Mouse (Mus musculus) frontal cortex, adult (tissue): Measurements from ENCODE around the gene Unc45b.

Experiments used
- ATAC-seq: cut with Nextera tagmentation; 2 replicates; pipeline ENCODE4 v1.9.2; 2017; ENCODE audit warnings: mild to moderate bottlenecking, moderate library complexity, mixed read lengths; ENCODE audit not compliant: low TSS enrichment

Unc45b gene

DNA sequence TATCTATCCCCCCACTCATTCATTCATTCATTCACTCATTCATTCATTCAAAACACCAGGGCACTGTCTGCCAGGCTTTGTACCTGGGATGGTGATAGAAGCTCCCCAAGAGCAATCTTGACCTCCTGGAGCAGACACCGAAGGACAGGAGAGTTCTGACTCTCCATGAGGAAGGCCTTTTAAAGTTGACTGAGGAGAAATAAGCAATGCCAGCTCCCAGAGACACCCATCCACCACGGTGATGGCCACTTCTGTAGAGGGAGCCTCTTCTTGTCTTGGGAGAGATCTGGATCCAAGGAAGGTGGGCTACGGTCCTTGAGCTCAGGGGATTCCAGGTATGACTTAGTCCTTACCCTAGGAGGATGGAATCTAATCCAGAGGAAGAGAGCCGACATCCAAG lies at the start of gene Unc45b:
Unc45b (plus strand) TSS at position 301 of the 400 bp plus-strand sequence.
- ATAC-seq, result no peak

GRCm38 (mm10) chr11:82860759-82861158 lies 49.6 kb upstream of the Unc45b start:
- no peak for ATAC-seq

GRCm38 (mm10) chr11:82861558-82861957 lies 48.8 kb upstream of the Unc45b start:
- no peak for ATAC-seq

GRCm38 (mm10) chr11:82862638-82863037 lies 47.7 kb upstream of the Unc45b start:
- ATAC-seq, result no peak

- no peak for ATAC-seq
Measured at GRCm38 (mm10) chr11:82863059-82863458, 47.3 kb upstream of the Unc45b start.

- no peak for ATAC-seq
Measured at GRCm38 (mm10) chr11:82863488-82863931, 46.8 kb upstream of the Unc45b start.

- ATAC-seq, result no peak
Measured at GRCm38 (mm10) chr11:82865957-82866356, 44.4 kb upstream of the Unc45b start.

GRCm38 (mm10) chr11:82866850-82867564 lies 43.3 kb upstream of the Unc45b start:
- no peak for ATAC-seq

DNA sequence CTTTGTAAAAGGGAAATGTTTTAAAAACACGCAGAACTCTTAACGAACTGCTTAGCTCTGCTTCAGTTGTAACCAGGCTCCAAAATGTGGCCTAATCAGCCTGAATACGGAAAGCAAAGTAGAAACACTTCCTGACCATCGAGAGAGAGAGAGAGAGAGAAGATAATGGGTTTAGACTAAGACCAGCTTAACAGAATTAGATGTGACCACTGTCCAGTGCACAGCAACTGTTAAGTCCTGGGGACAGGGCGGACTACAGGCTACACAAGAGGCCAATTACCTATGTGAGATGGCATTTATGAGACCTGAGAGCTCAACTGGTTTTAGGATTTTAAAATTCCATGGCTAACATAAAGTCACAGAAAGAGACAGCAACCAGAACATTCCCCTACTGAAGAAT lies 42.4 kb upstream of the Unc45b start:
- ATAC-seq, result no peak

DNA sequence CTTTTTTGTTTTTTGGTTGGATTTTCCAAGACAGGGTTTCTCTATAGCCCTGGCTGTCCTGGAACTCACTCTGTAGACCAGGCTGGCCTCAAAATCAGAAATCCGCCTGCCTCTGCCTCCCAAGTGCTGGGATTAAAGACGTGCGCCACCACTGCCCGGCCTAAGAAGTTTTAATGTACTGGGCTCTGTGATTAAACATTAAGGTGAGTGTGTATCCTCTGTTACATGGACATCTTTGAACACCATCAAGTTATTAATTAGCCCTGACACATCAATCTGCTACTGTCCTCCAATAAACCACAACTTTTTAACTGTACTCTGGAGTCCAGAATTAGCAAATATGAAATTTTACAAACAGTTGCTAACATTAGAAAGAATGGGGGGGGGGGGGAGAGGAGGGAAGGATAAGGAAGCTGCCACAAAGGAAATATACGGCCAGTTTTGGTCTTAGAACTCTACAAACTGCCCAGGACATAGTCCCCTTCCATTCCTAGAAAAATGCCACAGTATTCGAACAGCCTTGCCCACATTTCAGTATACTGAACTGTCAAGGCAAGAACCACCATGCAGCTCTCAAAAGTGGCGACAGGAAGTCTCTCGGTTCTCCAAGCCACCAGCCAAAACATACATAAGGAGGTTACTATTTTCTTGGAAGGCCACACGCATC lies 40.7 kb upstream of the Unc45b start:
- ATAC-seq, result peak; percentile 15; the same call in 1 of the 2 replicates

GRCm38 (mm10) chr11:82870173-82871030 lies 39.9 kb upstream of the Unc45b start:
- peak; percentile 51 for ATAC-seq

DNA sequence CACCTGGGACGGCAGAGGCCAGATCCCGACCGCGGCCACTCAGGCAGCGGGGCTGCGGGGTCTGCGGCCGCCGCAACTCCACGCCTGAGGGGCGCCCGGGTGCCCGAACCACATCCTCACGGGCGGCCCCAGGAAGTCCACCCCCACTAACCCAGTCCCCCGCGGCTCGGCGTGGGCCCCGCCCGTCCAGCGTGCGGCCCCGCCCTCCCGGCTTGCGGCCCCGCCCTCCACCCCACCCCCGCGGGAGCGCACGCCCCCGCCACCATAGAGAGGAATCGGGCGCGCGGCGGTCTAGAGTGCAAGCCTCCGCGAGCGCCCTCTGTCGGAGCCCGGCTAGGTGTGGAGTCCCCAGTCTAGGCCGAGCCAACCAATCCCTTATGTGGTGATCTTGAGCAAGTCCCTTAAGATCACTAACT lies 39.3 kb upstream of the Unc45b start, which contains the start of gene Rffl:
Rffl (minus strand) TSS at position 180 of the 416 bp plus-strand sequence.
- peak; percentile 85 for ATAC-seq

DNA sequence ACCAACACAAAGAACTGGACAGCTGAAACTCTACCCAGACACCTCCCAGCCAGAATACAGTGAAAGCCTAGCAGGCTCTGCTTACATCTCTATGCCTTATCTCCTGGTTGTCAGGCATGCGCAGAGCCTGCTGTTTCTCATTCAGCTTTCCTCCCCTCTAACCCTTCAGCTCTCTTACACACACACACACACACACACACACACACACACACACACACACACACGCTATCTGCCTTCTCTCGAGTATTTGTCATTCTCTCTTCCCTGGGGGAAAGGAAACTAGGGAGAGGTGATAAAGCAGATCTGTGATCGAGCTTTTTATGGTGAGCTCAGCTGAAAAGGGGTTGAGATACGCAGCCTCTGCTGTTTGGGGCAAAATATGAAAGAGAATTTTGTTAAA lies 35.4 kb upstream of the Unc45b start:
- ATAC-seq, result no peak

DNA sequence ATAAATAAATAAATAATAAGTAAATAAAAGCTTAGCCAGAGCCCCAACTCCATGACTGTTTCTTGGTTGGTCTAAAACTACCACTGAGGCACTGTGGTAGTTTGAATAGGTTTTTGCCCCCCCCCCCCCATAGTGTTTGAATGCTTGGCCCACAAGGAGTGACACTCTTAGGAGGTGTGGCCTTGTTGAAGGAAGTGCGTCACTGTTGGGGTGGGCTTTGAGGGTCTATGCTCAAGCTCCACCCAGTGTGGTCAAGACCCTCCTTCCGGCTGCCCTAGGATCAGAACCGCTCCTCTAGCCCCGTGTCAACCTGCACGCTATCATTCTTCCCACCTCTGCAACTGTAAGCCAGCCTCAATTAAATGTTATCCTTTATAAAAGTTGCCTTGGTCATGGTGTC lies 34.7 kb upstream of the Unc45b start:
- no peak for ATAC-seq

DNA sequence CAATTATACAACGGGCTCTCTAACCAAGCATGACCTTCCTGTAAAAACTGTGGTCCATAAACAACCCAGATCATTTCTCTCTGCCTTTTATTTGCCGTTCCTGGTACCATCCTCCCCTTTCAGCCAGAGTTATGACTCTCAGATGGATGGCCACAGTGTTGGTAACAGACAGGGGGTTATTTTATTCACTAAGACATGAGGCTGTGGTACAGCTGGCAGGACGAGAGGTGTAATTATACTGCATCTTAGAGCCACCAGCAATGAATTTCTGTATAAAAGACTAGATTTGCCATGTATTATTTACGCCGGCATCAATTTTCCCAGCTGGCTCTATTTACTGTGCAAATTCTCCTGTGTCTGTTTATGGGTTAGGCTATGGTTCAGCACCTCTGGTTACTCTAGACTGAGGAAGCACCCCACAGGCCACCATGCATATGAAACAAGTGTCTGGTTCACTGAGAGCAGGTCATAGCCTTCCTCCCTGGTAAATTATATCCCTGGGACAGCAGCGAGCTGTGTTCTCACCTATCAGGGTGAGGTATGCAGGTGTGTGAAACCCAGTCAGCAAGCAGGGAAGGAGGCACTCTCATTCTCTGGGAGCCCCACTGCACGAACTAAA lies 32.5 kb upstream of the Unc45b start:
- ATAC-seq, result no peak

GRCm38 (mm10) chr11:82883180-82883579 lies 27.2 kb upstream of the Unc45b start:
- ATAC-seq, result peak; percentile 34; the same call in 1 of the 2 replicates

DNA sequence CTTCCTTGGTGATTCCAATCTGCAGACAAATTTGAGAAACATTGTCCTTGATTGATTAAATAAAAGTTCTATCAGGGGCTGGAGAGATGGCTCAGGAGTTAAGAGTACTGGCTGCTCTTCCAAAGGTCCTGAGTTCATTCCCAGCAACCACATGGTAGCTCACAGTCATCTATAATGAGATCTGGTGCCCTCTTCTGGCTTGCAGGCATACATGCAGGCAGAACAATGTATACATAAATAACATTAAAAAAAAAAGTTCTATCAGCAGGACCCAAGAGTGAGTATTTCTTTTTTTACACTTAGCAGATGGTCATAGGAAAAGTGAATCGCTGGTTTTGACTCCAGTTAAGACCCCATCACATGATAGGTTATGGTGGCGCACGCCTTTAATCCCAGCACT lies 23.8 kb upstream of the Unc45b start:
- no peak for ATAC-seq

GRCm38 (mm10) chr11:82888491-82888946 lies 21.8 kb upstream of the Unc45b start:
- no peak for ATAC-seq

DNA sequence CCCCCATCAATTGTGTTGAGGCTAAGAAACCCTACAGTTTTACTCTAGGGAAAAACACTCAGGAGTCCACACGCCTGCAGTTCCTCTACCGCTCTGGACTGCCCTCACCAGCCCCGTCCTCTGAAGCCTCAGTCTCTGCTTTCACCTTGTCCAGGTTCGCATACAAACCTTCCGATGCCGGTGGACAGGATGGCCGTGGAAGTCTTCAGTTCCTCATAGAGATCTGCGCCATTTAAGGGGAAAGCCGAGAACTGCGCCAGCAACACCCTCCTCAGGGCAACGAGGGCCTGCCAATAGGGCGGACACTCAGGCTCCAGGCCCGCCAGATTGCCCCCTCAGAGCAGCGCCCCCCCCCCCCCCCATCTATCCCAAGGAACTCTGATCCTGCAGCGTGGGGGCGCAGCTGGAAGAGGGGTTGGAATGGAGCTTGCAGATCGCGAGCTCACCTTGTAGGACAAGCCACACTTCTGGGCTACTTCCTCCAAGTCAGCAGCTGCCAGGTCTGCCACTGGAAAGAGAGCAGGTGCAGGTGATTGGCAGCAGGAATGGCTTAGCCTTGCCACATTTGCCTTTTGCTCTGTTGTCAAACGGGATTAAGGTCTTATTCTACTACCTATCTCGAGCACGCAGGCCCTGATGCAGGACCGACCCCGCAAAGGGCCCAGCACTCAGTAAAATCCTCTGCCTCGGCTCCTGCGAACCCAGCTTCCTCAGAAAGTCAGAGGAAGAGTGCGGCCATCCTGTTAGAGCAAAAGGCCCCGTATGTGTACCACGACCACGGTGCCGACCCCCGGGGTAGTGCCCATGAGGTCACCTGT lies 20.6 kb upstream of the Unc45b start:
- ATAC-seq, result peak; percentile 55

- peak; percentile 96 for ATAC-seq
Measured at GRCm38 (mm10) chr11:82890342-82890762, 20.0 kb upstream of the Unc45b start, which contains the start of gene Rad51d. Rad51d (minus strand) TSS chr11:82890614.

GRCm38 (mm10) chr11:82891936-82892335 lies 18.4 kb upstream of the Unc45b start, which contains the start of gene Fndc8:
Fndc8 (plus strand) TSS chr11:82892124.
- no peak for ATAC-seq
